Mouse (Mus musculus) left cerebral cortex, postnatal 4 days (tissue): ENCODE measurements around the gene C9orf72. TPM values are rescaled to one million over a fixed set of nuclear protein-coding genes. Genes with fewer than 3 reads are reported as not detected.

Experiments used
- total RNA-seq, 2 experiments: library from RNA; stranded (reverse); gene quantifications; 2 replicates each; pipeline ENCODE4 v1.2.3; 2021

The C9orf72 gene
- total RNA-seq, 2 experiments from 2014 or later: 44.3 to 47.0 TPM

Other genes starting within 250 kb of the C9orf72 start
- not detected for gene Ifnk, start 74.1 kb downstream of the C9orf72 start, total RNA-seq
- 1 to 10 TPM; 4.3 to 5.9 TPM for gene Mob3b, start 68.7 kb downstream of the C9orf72 start, total RNA-seq